Mouse (Mus musculus): Measurements from ENCODE around the gene Rpl23a. TPM values are rescaled to one million over a fixed set of nuclear protein-coding genes. Genes with fewer than 3 reads are reported as not detected.

Rpl23a gene
- polyA plus RNA-seq (2015; fragmentation: Nextera tagmentation; extraction: Ambion mirVana) = 1,025 and 1,263 TPM in 2 replicates

DNA sequence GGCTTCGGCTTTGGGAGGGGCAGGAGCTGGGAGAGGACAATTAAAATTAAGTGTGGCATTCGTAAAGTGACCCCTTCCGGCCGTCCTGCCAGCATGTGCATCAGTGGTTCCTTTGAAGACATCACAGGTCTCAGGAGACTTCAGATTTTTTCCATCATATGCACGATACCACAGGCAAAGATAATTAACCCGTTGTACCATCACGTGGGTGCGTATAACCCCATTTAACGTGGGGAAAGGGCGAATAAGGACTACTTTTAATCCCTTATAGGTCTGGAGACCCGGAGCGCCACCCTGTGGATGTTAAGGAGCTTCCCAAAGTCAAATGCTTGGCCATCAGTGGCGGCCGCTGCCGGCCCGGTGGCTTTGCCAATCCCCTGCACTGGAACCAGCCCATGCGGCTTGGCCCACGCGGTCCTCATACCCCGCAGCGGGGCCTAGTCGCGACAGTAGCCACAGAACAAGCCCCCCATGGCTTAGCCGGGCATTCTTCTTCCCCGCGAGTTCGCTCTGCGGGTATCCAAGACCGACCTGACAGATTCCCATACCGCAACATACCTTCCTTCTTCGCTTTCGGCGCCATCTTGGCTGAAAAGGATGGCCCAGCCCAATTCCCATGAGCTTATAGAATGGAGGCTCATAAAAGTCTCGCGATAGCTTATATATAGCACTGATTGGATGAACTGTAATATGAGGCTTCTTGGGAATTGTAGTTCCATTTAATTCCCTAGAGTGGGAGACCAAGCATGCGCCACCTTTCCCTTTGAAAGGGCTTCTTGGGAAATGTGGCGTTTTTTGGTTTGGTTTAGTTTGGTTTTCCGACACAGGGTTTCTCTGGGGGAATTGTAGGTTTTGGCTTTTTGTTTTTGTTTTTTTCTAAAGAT is at the start of gene Rpl23a:
Rpl23a (minus strand) TSS at position 624 of the 884 bp plus-strand sequence.
- peak; percentile 88 for ATAC-seq (ENCODE audit: insufficient read depth, low FRiP score)
- WGBS = under 1% methylated on average over 38 of the region's 38 CpGs
- peak within 1 kb of the TSS; percentile 91 for H3K9ac ChIP-seq (ENCODE audit: low read length)

DNA sequence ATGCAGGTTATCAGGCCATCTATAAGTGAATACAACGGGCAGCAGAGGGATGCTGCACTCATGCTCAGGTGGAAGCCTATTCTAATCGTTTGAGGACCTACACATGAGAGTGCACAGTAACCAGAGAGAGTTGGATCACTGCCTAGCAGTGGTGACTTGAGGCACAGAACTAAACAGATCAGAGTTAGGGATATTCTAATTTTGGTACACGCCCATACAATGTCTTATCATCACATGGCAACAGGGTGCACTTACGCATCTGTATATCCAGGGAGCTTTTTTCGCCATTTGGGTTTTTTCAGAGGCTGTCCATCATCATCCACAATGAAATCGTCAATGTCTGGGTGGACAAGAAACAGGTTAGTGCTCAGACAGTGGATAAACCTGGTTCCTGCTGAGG is 48.1 kb upstream of the Rpl23a start:
- Histone ChIP-seq H3K9me3 (replicated peaks; ENCODE audit: control insufficient read depth, low read length) (no peaks in the 10 kb centered on the region), H3K4me1 (ENCODE audit: control insufficient read depth, insufficient read depth, low read length) (no peaks in the 10 kb centered on the region), H3K9ac (ENCODE audit: low read length) (no peak overlapping the region), H3K27me3 (ENCODE audit: control insufficient read depth, insufficient read depth, low read length) (no peaks in the 10 kb centered on the region), H3K4me3 (replicated peaks; ENCODE audit: low read length) (no peak overlapping the region), H3K4me2 (ENCODE audit: low read depth, low read length) (no peak overlapping the region), H3K27ac (ENCODE audit: low read length) (no peak overlapping the region), H3K36me3 (ENCODE audit: control insufficient read depth, insufficient read depth, low read length) (peaks cover 35% of the 10 kb centered on the region)
- no peak for ATAC-seq (ENCODE audit: insufficient read depth, low FRiP score)
- WGBS = 89% methylated on average over 6 of the region's 6 CpGs

More for the DNA sequence above, at the start of gene Rpl23a:
- peaks cover 35% of the 10 kb centered on the region for H3K4me1 ChIP-seq (ENCODE audit: control insufficient read depth, insufficient read depth, low read length)
- H3K9me3 ChIP-seq (replicated peaks; ENCODE audit: control insufficient read depth, low read length) = no peaks in the 10 kb centered on the region
- peaks cover 8% of the 10 kb centered on the region; the same call in 1 of the 2 replicates for H3K36me3 ChIP-seq (ENCODE audit: control insufficient read depth, insufficient read depth, low read length)
- no peaks in the 10 kb centered on the region for H3K27me3 ChIP-seq (ENCODE audit: control insufficient read depth, insufficient read depth, low read length)
- H3K4me3 ChIP-seq (replicated peaks; ENCODE audit: low read length) = peak within 1 kb of the TSS; percentile 92
- H3K4me2 ChIP-seq (ENCODE audit: low read depth, low read length) = peak within 1 kb of the TSS; percentile 73
- peak within 1 kb of the TSS; percentile 94 for H3K27ac ChIP-seq (ENCODE audit: low read length)

DNA sequence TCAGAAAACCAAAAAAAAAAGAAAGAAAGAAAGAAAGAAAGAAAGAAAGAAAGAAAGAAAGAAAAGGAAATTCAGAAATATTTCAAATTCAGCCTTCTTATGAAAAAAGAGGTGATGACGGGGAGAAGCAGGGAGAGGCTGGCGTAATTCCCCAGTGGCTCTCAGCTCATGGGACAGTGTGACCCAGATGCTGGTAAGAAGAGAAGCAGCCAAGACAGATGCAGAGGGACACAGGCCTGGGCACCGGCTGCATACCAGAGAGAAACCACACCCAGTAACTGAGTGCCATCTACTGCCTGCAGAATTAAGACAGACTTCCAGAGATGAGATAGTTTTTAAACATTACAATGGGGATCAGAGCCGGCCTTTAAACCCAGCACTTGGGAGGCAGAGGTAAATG is 40.2 kb upstream of the Rpl23a start:
- no peaks in the 10 kb centered on the region for H3K27me3 ChIP-seq (ENCODE audit: control insufficient read depth, insufficient read depth, low read length)
- no peak overlapping the region for H3K9ac ChIP-seq (ENCODE audit: low read length)
- H3K36me3 ChIP-seq (ENCODE audit: control insufficient read depth, insufficient read depth, low read length) = peaks cover 57% of the 10 kb centered on the region
- H3K27ac ChIP-seq (ENCODE audit: low read length) = no peak overlapping the region
- H3K9me3 ChIP-seq (replicated peaks; ENCODE audit: control insufficient read depth, low read length) = no peaks in the 10 kb centered on the region
- no peaks in the 10 kb centered on the region for H3K4me1 ChIP-seq (ENCODE audit: control insufficient read depth, insufficient read depth, low read length)
- ATAC-seq (ENCODE audit: insufficient read depth, low FRiP score) = no peak
- H3K4me3 ChIP-seq (replicated peaks; ENCODE audit: low read length) = no peak overlapping the region
- 91% methylated on average over 4 of the region's 4 CpGs for WGBS
- no peak overlapping the region for H3K4me2 ChIP-seq (ENCODE audit: low read depth, low read length)

DNA sequence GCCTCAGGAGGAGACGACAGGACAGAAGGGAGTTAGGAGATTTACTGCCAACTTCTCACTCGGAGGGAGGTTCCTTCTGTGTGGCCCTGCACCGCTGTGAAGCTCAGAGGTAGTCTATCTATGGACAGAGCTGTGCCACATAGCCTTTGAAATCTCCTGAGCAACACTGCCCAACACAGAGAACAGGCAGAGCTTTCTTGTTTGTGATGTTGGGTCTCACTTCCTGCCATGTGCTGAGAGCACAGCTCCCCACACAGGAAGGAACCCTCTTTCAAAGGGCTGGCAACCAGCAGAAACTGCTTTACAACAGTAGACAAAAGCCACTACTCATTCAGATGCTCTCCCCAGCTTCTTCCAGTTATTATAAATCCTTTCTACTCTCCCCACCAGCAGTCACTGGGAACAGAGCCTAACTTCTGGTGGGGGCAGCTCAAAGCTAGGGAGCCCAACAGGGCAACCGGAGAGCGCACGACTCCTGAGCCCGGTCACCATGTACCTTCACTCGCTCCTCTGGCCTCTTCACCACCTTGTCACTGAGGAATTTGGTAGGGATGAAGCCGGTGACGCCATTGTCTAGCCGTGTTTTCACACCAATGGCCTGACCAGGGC is 32.4 kb upstream of the Rpl23a start:
- H3K4me3 ChIP-seq (replicated peaks; ENCODE audit: low read length) = no peak overlapping the region
- H3K27me3 ChIP-seq (ENCODE audit: control insufficient read depth, insufficient read depth, low read length) = no peaks in the 10 kb centered on the region
- no peak overlapping the region for H3K4me2 ChIP-seq (ENCODE audit: low read depth, low read length)
- WGBS = 88% methylated on average over 11 of the region's 11 CpGs
- H3K4me1 ChIP-seq (ENCODE audit: control insufficient read depth, insufficient read depth, low read length) = no peaks in the 10 kb centered on the region
- H3K36me3 ChIP-seq (ENCODE audit: control insufficient read depth, insufficient read depth, low read length) = peaks cover 22% of the 10 kb centered on the region
- ATAC-seq (ENCODE audit: insufficient read depth, low FRiP score) = no peak
- no peak overlapping the region for H3K9ac ChIP-seq (ENCODE audit: low read length)
- no peak overlapping the region for H3K27ac ChIP-seq (ENCODE audit: low read length)
- no peaks in the 10 kb centered on the region for H3K9me3 ChIP-seq (replicated peaks; ENCODE audit: control insufficient read depth, low read length)

DNA sequence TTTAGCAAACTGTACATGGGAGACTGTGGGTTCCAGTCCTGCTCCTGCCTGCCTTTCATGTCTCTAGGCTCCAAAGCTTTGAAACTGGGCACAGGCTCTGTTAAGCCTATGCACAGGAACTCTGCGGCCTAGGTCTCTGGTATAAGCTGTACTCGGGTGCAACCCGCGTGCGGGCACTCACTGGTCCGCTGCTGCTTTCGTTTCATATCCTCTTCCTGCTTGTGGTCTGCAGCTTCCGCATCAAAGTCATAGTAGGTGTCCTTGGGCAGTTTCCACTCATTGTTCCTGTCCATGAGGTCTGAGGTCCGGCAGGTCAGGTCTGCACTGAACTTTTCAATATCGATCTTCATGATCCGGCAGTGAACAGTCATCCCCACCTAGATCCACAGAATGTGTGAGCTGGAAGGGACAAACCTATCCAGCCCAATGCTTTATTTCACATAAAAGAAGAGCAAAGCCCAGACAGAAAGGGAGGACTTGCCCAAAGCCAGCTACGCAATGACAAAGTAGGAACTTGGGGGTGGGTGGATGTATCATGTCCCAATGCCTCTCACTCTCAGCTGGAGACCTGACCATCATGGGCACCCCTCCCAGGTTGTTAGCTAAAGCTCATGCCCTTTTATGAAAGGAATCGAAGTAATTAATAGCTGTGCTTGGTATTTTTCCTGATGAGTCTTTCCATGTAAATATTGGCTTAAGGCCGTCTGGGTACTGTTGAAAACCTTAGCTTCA is 29.9 kb upstream of the Rpl23a start:
- WGBS = 92% methylated on average over 14 of the region's 14 CpGs
- no peaks in the 10 kb centered on the region for H3K9me3 ChIP-seq (replicated peaks; ENCODE audit: control insufficient read depth, low read length)
- ATAC-seq (ENCODE audit: insufficient read depth, low FRiP score) = no peak
- H3K27me3 ChIP-seq (ENCODE audit: control insufficient read depth, insufficient read depth, low read length) = no peaks in the 10 kb centered on the region
- H3K4me2 ChIP-seq (ENCODE audit: low read depth, low read length) = no peak overlapping the region
- H3K9ac ChIP-seq (ENCODE audit: low read length) = no peak overlapping the region
- H3K27ac ChIP-seq (ENCODE audit: low read length) = no peak overlapping the region
- no peak overlapping the region for H3K4me3 ChIP-seq (replicated peaks; ENCODE audit: low read length)
- H3K36me3 ChIP-seq (ENCODE audit: control insufficient read depth, insufficient read depth, low read length) = peaks cover 33% of the 10 kb centered on the region
- no peaks in the 10 kb centered on the region for H3K4me1 ChIP-seq (ENCODE audit: control insufficient read depth, insufficient read depth, low read length)

DNA sequence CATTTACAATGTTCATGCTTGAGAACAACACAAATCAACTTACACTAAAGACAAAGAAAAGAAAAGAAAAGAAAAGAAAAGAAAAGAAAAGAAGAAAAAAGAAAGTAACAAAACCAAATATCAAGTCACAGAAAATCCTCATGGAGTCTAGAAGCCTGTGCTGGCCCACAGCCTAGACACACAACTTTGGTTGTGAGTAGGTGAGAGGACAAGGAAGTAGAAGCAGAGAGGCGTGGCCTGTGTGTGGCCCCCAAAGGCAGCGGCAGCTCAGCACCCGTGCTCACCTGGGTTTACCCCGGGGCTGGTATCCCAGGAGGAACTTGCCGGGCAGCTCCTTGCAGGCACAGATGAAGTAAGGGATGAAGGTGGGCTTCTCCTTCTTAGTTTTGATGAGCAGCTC is 28.1 kb upstream of the Rpl23a start:
- ATAC-seq (ENCODE audit: insufficient read depth, low FRiP score) = no peak
- Histone ChIP-seq H3K36me3 (ENCODE audit: control insufficient read depth, insufficient read depth, low read length) (peaks cover 45% of the 10 kb centered on the region), H3K9me3 (replicated peaks; ENCODE audit: control insufficient read depth, low read length) (no peaks in the 10 kb centered on the region), H3K27me3 (ENCODE audit: control insufficient read depth, insufficient read depth, low read length) (no peaks in the 10 kb centered on the region), H3K4me1 (ENCODE audit: control insufficient read depth, insufficient read depth, low read length) (no peaks in the 10 kb centered on the region), H3K27ac (ENCODE audit: low read length) (no peak overlapping the region), H3K4me3 (replicated peaks; ENCODE audit: low read length) (no peak overlapping the region), H3K9ac (ENCODE audit: low read length) (no peak overlapping the region), H3K4me2 (ENCODE audit: low read depth, low read length) (no peak overlapping the region)
- 81% methylated on average over 5 of the region's 5 CpGs for WGBS

DNA sequence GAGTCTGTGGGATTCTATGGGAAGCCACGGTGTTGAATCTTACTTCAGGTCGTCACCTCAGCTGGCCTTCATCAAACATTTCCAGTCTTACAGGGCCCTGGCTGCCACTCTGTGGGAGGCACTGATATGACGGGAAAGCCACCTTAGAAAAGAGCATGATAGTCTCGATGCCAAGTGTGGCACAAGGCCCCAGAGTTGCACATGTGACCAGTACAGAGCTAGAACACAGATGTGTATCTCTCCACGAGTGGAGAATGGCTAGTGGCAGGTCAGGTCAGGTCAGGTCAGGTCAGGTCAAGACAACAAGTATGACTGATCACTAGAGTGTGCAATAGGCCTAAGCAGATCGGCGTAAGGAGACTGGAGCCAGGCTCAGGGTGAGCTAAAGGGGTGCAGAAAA is 27.2 kb upstream of the Rpl23a start:
- H3K36me3 ChIP-seq (ENCODE audit: control insufficient read depth, insufficient read depth, low read length) = peaks cover 49% of the 10 kb centered on the region
- no peak overlapping the region for H3K4me3 ChIP-seq (replicated peaks; ENCODE audit: low read length)
- H3K4me2 ChIP-seq (ENCODE audit: low read depth, low read length) = no peak overlapping the region
- H3K9ac ChIP-seq (ENCODE audit: low read length) = no peak overlapping the region
- WGBS = 62% methylated on average over 7 of the region's 7 CpGs
- no peaks in the 10 kb centered on the region for H3K4me1 ChIP-seq (ENCODE audit: control insufficient read depth, insufficient read depth, low read length)
- H3K27me3 ChIP-seq (ENCODE audit: control insufficient read depth, insufficient read depth, low read length) = no peaks in the 10 kb centered on the region
- no peak overlapping the region for H3K27ac ChIP-seq (ENCODE audit: low read length)
- ATAC-seq (ENCODE audit: insufficient read depth, low FRiP score) = no peak
- no peaks in the 10 kb centered on the region for H3K9me3 ChIP-seq (replicated peaks; ENCODE audit: control insufficient read depth, low read length)

DNA sequence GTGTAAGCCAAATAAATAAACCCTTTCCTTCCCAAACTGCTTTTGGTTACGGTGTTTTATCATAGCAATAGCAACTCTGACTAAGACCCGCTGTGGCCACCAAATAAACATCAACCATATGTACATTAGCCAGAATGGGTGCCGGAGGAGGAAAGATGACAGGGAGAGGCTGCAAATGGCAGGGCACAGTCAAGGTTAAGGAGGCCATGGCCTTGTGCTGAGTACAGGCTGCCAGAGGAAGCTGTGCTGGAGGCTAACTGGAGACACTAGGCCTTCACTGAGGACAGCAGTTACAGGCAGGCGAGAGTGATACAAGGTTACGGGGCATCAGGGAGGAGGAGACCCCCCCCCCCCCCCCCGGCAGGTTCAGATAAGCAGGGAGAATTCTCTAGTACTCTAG is 26.5 kb upstream of the Rpl23a start:
- no peak for ATAC-seq (ENCODE audit: insufficient read depth, low FRiP score)
- no peaks in the 10 kb centered on the region for H3K9me3 ChIP-seq (replicated peaks; ENCODE audit: control insufficient read depth, low read length)
- H3K4me1 ChIP-seq (ENCODE audit: control insufficient read depth, insufficient read depth, low read length) = no peaks in the 10 kb centered on the region
- no peak overlapping the region for H3K27ac ChIP-seq (ENCODE audit: low read length)
- H3K27me3 ChIP-seq (ENCODE audit: control insufficient read depth, insufficient read depth, low read length) = no peaks in the 10 kb centered on the region
- H3K4me3 ChIP-seq (replicated peaks; ENCODE audit: low read length) = no peak overlapping the region
- peaks cover 49% of the 10 kb centered on the region for H3K36me3 ChIP-seq (ENCODE audit: control insufficient read depth, insufficient read depth, low read length)
- no peak overlapping the region for H3K4me2 ChIP-seq (ENCODE audit: low read depth, low read length)
- no peak overlapping the region for H3K9ac ChIP-seq (ENCODE audit: low read length)
- WGBS = 90% methylated on average over 6 of the region's 6 CpGs

DNA sequence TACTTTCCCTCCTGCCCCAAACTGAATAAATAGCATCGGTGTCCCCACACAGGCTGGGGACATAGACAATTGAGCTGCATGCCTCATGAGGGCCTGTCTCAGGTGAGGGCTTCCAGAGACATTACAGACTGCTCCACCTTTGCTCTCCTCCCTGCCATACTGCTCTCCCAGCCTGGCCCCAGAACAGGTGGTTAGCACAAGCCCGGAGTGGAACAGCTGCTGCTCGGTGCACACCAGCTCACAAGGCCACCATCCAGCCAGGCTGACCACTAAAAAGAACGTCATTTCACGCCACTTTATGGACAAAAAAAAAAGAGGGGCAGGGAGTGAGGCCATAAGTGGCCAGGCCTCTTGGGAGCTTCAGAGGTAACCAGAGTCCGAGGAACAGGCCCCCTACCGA is 23.8 kb upstream of the Rpl23a start:
- no peak for ATAC-seq (ENCODE audit: insufficient read depth, low FRiP score)
- WGBS = 84% methylated on average over 7 of the region's 7 CpGs
- H3K4me3 ChIP-seq (replicated peaks; ENCODE audit: low read length) = no peak overlapping the region
- H3K4me2 ChIP-seq (ENCODE audit: low read depth, low read length) = no peak overlapping the region
- no peaks in the 10 kb centered on the region for H3K9me3 ChIP-seq (replicated peaks; ENCODE audit: control insufficient read depth, low read length)
- H3K27me3 ChIP-seq (ENCODE audit: control insufficient read depth, insufficient read depth, low read length) = no peaks in the 10 kb centered on the region
- H3K4me1 ChIP-seq (ENCODE audit: control insufficient read depth, insufficient read depth, low read length) = no peaks in the 10 kb centered on the region
- H3K36me3 ChIP-seq (ENCODE audit: control insufficient read depth, insufficient read depth, low read length) = peaks cover 45% of the 10 kb centered on the region
- no peak overlapping the region for H3K9ac ChIP-seq (ENCODE audit: low read length)
- no peak overlapping the region for H3K27ac ChIP-seq (ENCODE audit: low read length)
